Mouse (Mus musculus): Measurements from ENCODE around the gene Nlk.

GRCm38 (mm10) chr11:78574536-78574935, 122.6 kb downstream of the Nlk start:
- TF ChIP-seq EP300 (IDR thresholded peaks at IDR 0.05) = no peak
- no peak for TF ChIP-seq CTCF (IDR thresholded peaks at IDR 0.05)
